Mouse (Mus musculus) ES-Bruce4 (cell line): Measurements from ENCODE around the gene Ttc9.

ENCODE experiments used
- CTCF ChIP-seq: IDR thresholded peaks from one replicate; pipeline ENCODE4 v1.8.1; 2011; ENCODE audit warnings: low read depth, low read length
- EP300 ChIP-seq: IDR thresholded peaks from 2 replicates; pipeline ENCODE4 v1.6.1; 2011; ENCODE audit warnings: low read depth, low read length; ENCODE audit not compliant: insufficient read depth
- POLR2A ChIP-seq: IDR thresholded peaks from one replicate; pipeline ENCODE4 v1.8.1; 2011; ENCODE audit warnings: low read length; ENCODE audit not compliant: insufficient read depth

GRCm38 (mm10) chr12:81698011-81698410 lies 67.0 kb downstream of the Ttc9 start:
- no peak for TF ChIP-seq CTCF
- TF ChIP-seq POLR2A, result no peak
- TF ChIP-seq EP300, result no peak
